Mouse (Mus musculus): ENCODE data around the gene Tmem262. TPM values are rescaled to one million over a fixed set of nuclear protein-coding genes. Genes with fewer than 3 reads are reported as not detected.
"Not testable (repeated sequence)": the region's sequence is repeated elsewhere in the genome, so short reads cannot be mapped to it uniquely, and the experiment has no call there.

Gene Tmem262
- polyA plus RNA-seq (2015; fragmentation: Nextera tagmentation; extraction: Ambion mirVana), result not detected in 2 replicates

- peaks cover 25% of the 10 kb centered on the region for H3K4me1 ChIP-seq
- peaks cover 40% of the 10 kb centered on the region for H3K36me3 ChIP-seq
- no peak for ATAC-seq (ENCODE audit: extremely low read depth, insufficient number of reproducible peaks, low FRiP score, low TSS enrichment)
- H3K27me3 ChIP-seq (replicated peaks), result no peaks in the 10 kb centered on the region
- no peak within 1 kb of the TSS for H3K27ac ChIP-seq (replicated peaks)
- H3K4me3 ChIP-seq, result no peak within 1 kb of the TSS
- H3K4me2 ChIP-seq, result no peak within 1 kb of the TSS
- H3K9ac ChIP-seq, result no peak within 1 kb of the TSS
- WGBS, result 89% methylated on average over 12 of the region's 12 CpGs
- no peaks in the 10 kb centered on the region for H3K9me3 ChIP-seq
Observed at GRCm38 (mm10) chr19:6079983-6080480, at the start of gene Tmem262. Gene Tmem262, plus strand, starts transcription at chr19:6080033.

DNA sequence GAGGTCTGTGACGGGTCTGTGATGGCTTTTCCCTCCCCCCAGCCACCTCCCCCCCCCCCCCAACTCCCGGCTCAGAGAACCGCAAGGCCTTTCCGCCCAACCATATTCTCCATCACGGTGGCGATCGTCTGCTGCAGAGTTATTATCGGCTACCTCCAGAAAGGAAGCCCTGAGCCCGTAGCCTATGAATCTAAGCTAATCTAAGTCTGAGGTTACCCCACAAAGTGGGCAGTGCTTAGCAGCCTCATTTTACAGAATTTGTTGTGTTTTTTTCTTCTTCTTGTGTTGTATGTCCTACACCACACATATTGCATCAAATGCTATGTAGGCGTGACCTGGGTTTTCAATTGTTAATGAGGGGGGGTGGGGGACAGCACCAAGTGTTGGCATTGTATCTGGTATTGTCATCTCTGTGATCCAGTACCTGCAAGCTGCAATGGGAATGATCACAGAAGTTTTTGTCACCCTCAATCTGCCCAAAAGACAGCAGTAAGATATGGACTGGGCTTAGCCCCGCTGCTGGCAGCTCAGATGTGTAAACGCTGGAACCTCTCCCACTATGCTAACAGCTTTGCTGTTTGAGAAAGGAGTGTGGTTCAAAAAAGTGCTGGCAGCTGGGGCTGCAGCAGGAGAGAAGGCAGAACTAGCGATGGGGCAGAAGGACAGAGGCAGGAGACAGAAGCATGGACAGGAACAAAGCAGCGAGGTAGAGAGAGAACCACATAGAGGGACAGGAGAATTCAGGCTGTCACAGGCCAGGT is 49.1 kb upstream of the Tmem262 start:
- Histone ChIP-seq H3K27ac (replicated peaks) (no peak overlapping the region), H3K4me1 (no peaks in the 10 kb centered on the region)

GRCm38 (mm10) chr19:6035966-6036585 is 43.8 kb upstream of the Tmem262 start:
- Histone ChIP-seq H3K36me3 (no peaks in the 10 kb centered on the region), H3K27me3 (replicated peaks) (peaks cover 4% of the 10 kb centered on the region; the same call in 1 of the 2 replicates), H3K4me1 (no peaks in the 10 kb centered on the region), H3K9ac (no peak overlapping the region), H3K27ac (replicated peaks) (no peak overlapping the region), H3K9me3 (no peaks in the 10 kb centered on the region), H3K4me3 (no peak overlapping the region), H3K4me2 (no peak overlapping the region)
- 68% methylated on average over 9 of the region's 9 CpGs for WGBS
- no peak for ATAC-seq (ENCODE audit: extremely low read depth, insufficient number of reproducible peaks, low FRiP score, low TSS enrichment)

More for the DNA sequence above, 49.1 kb upstream of the Tmem262 start:
- ATAC-seq (ENCODE audit: extremely low read depth, insufficient number of reproducible peaks, low FRiP score, low TSS enrichment), result no peak
- Histone ChIP-seq H3K27me3 (replicated peaks) (peaks cover 8% of the 10 kb centered on the region; the same call in 1 of the 2 replicates), H3K4me3 (no peak overlapping the region), H3K9me3 (no peaks in the 10 kb centered on the region), H3K4me2 (no peak overlapping the region), H3K9ac (no peak overlapping the region), H3K36me3 (no peaks in the 10 kb centered on the region)
- WGBS, result 66% methylated on average over 14 of the region's 14 CpGs

DNA sequence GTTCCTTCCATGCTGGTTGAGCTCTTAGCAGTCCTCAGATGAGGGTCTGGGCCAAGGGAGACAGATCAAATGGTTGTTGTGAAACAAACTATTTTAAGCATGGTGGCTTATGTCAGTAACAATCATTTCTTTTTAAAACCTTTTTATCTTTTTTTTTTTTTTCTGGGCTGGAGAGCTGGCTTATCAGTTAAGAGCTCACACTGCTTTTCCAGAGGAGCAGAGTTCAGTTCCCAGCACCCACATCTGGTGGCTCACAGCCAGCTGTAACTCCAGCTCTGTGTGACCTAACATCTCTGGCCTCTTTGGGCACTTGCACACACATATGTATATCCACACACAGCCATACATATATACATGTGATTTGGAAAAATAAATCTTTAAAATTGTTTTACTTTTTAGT is 42.1 kb upstream of the Tmem262 start:
- no peak for ATAC-seq (ENCODE audit: extremely low read depth, insufficient number of reproducible peaks, low FRiP score, low TSS enrichment)
- H3K4me1 ChIP-seq, result no peaks in the 10 kb centered on the region
- H3K36me3 ChIP-seq, result no peaks in the 10 kb centered on the region
- no peak overlapping the region for H3K4me2 ChIP-seq
- no peaks in the 10 kb centered on the region for H3K9me3 ChIP-seq
- H3K27ac ChIP-seq (replicated peaks), result no peak overlapping the region
- H3K4me3 ChIP-seq, result no peak overlapping the region
- no peaks in the 10 kb centered on the region for H3K27me3 ChIP-seq (replicated peaks)
- H3K9ac ChIP-seq, result no peak overlapping the region

- H3K9ac ChIP-seq, result no peak overlapping the region
- H3K27me3 ChIP-seq (replicated peaks), result no peaks in the 10 kb centered on the region
- no peaks in the 10 kb centered on the region for H3K36me3 ChIP-seq
- H3K9me3 ChIP-seq, result no peaks in the 10 kb centered on the region
- H3K4me1 ChIP-seq, result no peaks in the 10 kb centered on the region
- ATAC-seq (ENCODE audit: extremely low read depth, insufficient number of reproducible peaks, low FRiP score, low TSS enrichment), result no peak
- H3K4me2 ChIP-seq, result no peak overlapping the region
- WGBS, result 71% methylated on average over 7 of the region's 7 CpGs
- no peak overlapping the region for H3K4me3 ChIP-seq
- H3K27ac ChIP-seq (replicated peaks), result no peak overlapping the region
Observed at GRCm38 (mm10) chr19:6038326-6038725, 41.5 kb upstream of the Tmem262 start.

GRCm38 (mm10) chr19:6040002-6040401 is 39.8 kb upstream of the Tmem262 start:
- ATAC-seq (ENCODE audit: extremely low read depth, insufficient number of reproducible peaks, low FRiP score, low TSS enrichment), result no peak
- Histone ChIP-seq H3K4me2 (no peak overlapping the region), H3K27ac (replicated peaks) (no peak overlapping the region), H3K27me3 (replicated peaks) (no peaks in the 10 kb centered on the region), H3K9ac (no peak overlapping the region), H3K36me3 (no peaks in the 10 kb centered on the region), H3K4me3 (no peak overlapping the region), H3K4me1 (peaks cover 1% of the 10 kb centered on the region), H3K9me3 (no peaks in the 10 kb centered on the region)

GRCm38 (mm10) chr19:6042293-6042692 is 37.5 kb upstream of the Tmem262 start:
- Histone ChIP-seq H3K27ac (replicated peaks) (no peak overlapping the region), H3K36me3 (no peaks in the 10 kb centered on the region), H3K4me1 (peaks cover 10% of the 10 kb centered on the region), H3K4me2 (no peak overlapping the region), H3K27me3 (replicated peaks) (no peaks in the 10 kb centered on the region), H3K9ac (no peak overlapping the region; the same call in 1 of the 2 replicates), H3K9me3 (no peaks in the 10 kb centered on the region), H3K4me3 (no peak overlapping the region)
- 71% methylated on average over 9 of the region's 9 CpGs for WGBS
- ATAC-seq (ENCODE audit: extremely low read depth, insufficient number of reproducible peaks, low FRiP score, low TSS enrichment), result no peak

DNA sequence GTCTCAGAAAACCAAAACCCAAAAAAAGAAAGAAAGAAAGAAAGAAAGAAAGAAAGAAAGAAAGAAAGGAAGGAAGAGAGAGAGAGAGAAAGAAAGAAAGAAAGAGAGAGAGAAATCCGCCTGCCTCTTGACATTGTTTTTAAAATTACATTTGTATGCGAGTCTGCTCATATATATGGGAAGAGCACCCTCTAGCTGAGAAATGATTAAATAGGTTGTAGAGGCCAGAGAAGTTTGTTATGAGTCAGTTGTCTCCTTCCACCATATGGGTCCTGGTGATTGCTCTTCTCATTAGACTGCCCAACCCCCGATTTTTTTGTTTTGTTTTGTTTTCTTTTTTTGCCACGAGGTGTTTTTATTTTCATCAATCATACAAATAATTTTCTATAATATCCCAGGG is 35.7 kb upstream of the Tmem262 start:
- not testable (repeated sequence) for H3K27me3 ChIP-seq (replicated peaks); H3K27ac ChIP-seq (replicated peaks); ATAC-seq (ENCODE audit: extremely low read depth, insufficient number of reproducible peaks, low FRiP score, low TSS enrichment); H3K4me2 ChIP-seq; H3K9me3 ChIP-seq; H3K9ac ChIP-seq; H3K4me3 ChIP-seq
- WGBS, result 53% methylated on average over 4 of the region's 4 CpGs
- Histone ChIP-seq H3K36me3 (peaks cover 11% of the 10 kb centered on the region), H3K4me1 (peaks cover 25% of the 10 kb centered on the region)

GRCm38 (mm10) chr19:6045366-6046293 is 34.2 kb upstream of the Tmem262 start:
- Histone ChIP-seq H3K27ac (replicated peaks) (peak overlapping the region; percentile 99), H3K36me3 (peaks cover 26% of the 10 kb centered on the region), H3K9ac (peak overlapping the region; percentile 96), H3K9me3 (no peaks in the 10 kb centered on the region), H3K4me2 (peak overlapping the region; percentile 99), H3K4me1 (peaks cover 25% of the 10 kb centered on the region), H3K4me3 (peak overlapping the region; percentile 96), H3K27me3 (replicated peaks) (no peaks in the 10 kb centered on the region)
- WGBS, result 15% methylated on average over 20 of the region's 20 CpGs
- ATAC-seq (ENCODE audit: extremely low read depth, insufficient number of reproducible peaks, low FRiP score, low TSS enrichment), result no peak

DNA sequence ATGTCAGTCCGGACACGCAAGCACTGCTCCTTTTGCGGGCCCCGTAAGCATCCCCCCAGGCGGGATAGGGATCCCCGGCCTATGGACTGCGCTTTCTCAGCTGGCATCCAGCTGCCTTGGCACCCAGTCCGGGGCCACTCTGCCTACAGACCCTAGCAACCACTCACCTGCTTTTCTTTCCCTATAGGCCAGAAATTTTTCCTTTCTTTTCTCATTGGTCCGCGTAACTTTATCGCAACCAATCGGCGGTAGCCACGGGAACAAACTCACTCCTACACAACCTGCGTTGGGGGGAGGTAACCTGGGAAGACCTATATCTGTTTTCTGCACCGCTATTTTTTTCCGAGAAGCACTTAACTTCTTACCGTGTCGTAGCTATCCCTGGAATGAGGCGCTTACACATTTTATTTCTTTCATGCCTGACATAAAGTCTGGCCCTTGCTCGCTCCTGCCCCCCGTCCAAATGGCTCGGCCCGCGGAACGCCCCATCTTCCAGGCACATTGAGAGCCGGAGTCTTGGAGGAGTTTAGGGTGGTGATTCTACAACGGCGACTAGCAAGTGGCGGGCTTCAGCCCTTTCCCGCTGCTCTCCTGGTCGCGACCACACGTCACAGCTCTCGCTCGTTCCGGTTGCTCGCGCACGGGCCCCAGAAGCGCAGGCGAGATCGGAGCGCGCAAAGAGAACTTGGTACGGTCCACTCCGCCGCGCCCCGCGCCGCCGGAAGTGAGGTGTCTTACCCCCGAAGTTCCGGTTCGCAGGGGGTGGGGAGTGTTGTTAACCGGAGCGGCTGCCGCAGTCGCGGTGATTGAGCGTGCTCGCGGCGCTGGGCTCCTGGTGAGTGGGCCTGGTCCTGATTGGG is 33.3 kb upstream of the Tmem262 start, which contains the start of gene Syvn1:
Gene Syvn1 (plus strand): TSS at position 283 of the 860 bp plus-strand sequence.
- ATAC-seq (ENCODE audit: extremely low read depth, insufficient number of reproducible peaks, low FRiP score, low TSS enrichment), result peak; percentile 76
- H3K4me3 ChIP-seq, result peak within 1 kb of the TSS; percentile 96
- under 1% methylated on average over 65 of the region's 65 CpGs for WGBS

More for the DNA sequence above, 33.3 kb upstream of the Tmem262 start, which contains the start of gene Syvn1:
- H3K4me1 ChIP-seq, result peaks cover 25% of the 10 kb centered on the region
- peak within 1 kb of the TSS; percentile 99 for H3K27ac ChIP-seq (replicated peaks)
- peak within 1 kb of the TSS; percentile 99 for H3K4me2 ChIP-seq
- H3K9ac ChIP-seq, result peak within 1 kb of the TSS; percentile 96
- H3K36me3 ChIP-seq, result peaks cover 35% of the 10 kb centered on the region
- H3K9me3 ChIP-seq, result no peaks in the 10 kb centered on the region
- no peaks in the 10 kb centered on the region for H3K27me3 ChIP-seq (replicated peaks)
